Mouse (Mus musculus): ENCODE data around the gene Cacna1a. TPM values are rescaled to one million over a fixed set of nuclear protein-coding genes. Genes with fewer than 3 reads are reported as not detected.

Cacna1a gene
- total and polyA plus RNA-seq, 2 experiments from 2014 or later, result 8.6 to 31.1 TPM

- H3K4me2 ChIP-seq (ENCODE audit: low read depth), result peak overlapping the region; percentile 84; the same call in 1 of the 2 replicates
- H3K9me3 ChIP-seq (ENCODE audit: low read length), result no peaks in the 10 kb centered on the region
- ATAC-seq, result no peak
- H3K9ac ChIP-seq, result no peak overlapping the region
- no peak overlapping the region for H3K4me3 ChIP-seq (ENCODE audit: low read depth, low read length)
- peak; percentile 30 for TF ChIP-seq CTCF (IDR thresholded peaks at IDR 0.05; ENCODE audit: low read depth)
- H3K36me3 ChIP-seq (ENCODE audit: insufficient read depth), result peaks cover 7% of the 10 kb centered on the region; the same call in 1 of the 2 replicates
- H3K27ac ChIP-seq (ENCODE audit: low read depth, low read length), result no peak overlapping the region
- no peaks in the 10 kb centered on the region for H3K27me3 ChIP-seq (ENCODE audit: insufficient read depth, low read length)
- H3K4me1 ChIP-seq (ENCODE audit: insufficient read depth), result peaks cover 11% of the 10 kb centered on the region; the same call in 1 of the 2 replicates
- 36% methylated on average over 5 of the region's 5 CpGs for WGBS
- no peak for DNase-seq
Observed at GRCm38 (mm10) chr8:84417840-84418239, 29.6 kb downstream of the Cacna1a start.

- DNase-seq, result no peak
- ATAC-seq, result no peak
- Histone ChIP-seq H3K4me3 (ENCODE audit: low read depth, low read length) (no peak overlapping the region), H3K27me3 (ENCODE audit: insufficient read depth, low read length) (no peaks in the 10 kb centered on the region), H3K9me3 (ENCODE audit: low read length) (no peaks in the 10 kb centered on the region), H3K36me3 (ENCODE audit: insufficient read depth) (peaks cover 3% of the 10 kb centered on the region; the same call in 1 of the 2 replicates), H3K27ac (ENCODE audit: low read depth, low read length) (no peak overlapping the region), H3K9ac (no peak overlapping the region), H3K4me1 (ENCODE audit: insufficient read depth) (no peaks in the 10 kb centered on the region), H3K4me2 (ENCODE audit: low read depth) (no peak overlapping the region)
- no peak for TF ChIP-seq CTCF (IDR thresholded peaks at IDR 0.05; ENCODE audit: low read depth)
- WGBS, result 86% methylated on average over 3 of the region's 3 CpGs
Observed at GRCm38 (mm10) chr8:84424426-84424825, 36.2 kb downstream of the Cacna1a start.

- Histone ChIP-seq H3K9me3 (ENCODE audit: low read length) (no peaks in the 10 kb centered on the region), H3K36me3 (ENCODE audit: insufficient read depth) (peaks cover 3% of the 10 kb centered on the region; the same call in 1 of the 2 replicates), H3K27ac (ENCODE audit: low read depth, low read length) (no peak overlapping the region), H3K9ac (no peak overlapping the region), H3K4me3 (ENCODE audit: low read depth, low read length) (no peak overlapping the region), H3K4me2 (ENCODE audit: low read depth) (no peak overlapping the region), H3K4me1 (ENCODE audit: insufficient read depth) (no peaks in the 10 kb centered on the region), H3K27me3 (ENCODE audit: insufficient read depth, low read length) (no peaks in the 10 kb centered on the region)
- WGBS, result 89% methylated on average over 7 of the region's 7 CpGs
- no peak for TF ChIP-seq CTCF (IDR thresholded peaks at IDR 0.05; ENCODE audit: low read depth)
- peak; percentile 56 for ATAC-seq
- DNase-seq, result no peak
Observed at GRCm38 (mm10) chr8:84426087-84426486, 37.8 kb downstream of the Cacna1a start.

- TF ChIP-seq CTCF (IDR thresholded peaks at IDR 0.05; ENCODE audit: low read depth), result no peak
- 82% methylated on average over 8 of the region's 8 CpGs for WGBS
- ATAC-seq, result no peak
- no peaks in the 10 kb centered on the region for H3K4me1 ChIP-seq (ENCODE audit: insufficient read depth)
- H3K27me3 ChIP-seq (ENCODE audit: insufficient read depth, low read length), result no peaks in the 10 kb centered on the region
- H3K4me2 ChIP-seq (ENCODE audit: low read depth), result no peak overlapping the region
- H3K9me3 ChIP-seq (ENCODE audit: low read length), result no peaks in the 10 kb centered on the region
- H3K4me3 ChIP-seq (ENCODE audit: low read depth, low read length), result no peak overlapping the region
- no peak overlapping the region for H3K9ac ChIP-seq
- no peak overlapping the region for H3K27ac ChIP-seq (ENCODE audit: low read depth, low read length)
- peaks cover 3% of the 10 kb centered on the region; the same call in 1 of the 2 replicates for H3K36me3 ChIP-seq (ENCODE audit: insufficient read depth)
- DNase-seq, result no peak
Observed at GRCm38 (mm10) chr8:84426582-84426981, 38.3 kb downstream of the Cacna1a start.

- Histone ChIP-seq H3K4me3 (ENCODE audit: low read depth, low read length) (no peak overlapping the region), H3K27ac (ENCODE audit: low read depth, low read length) (no peak overlapping the region), H3K9me3 (ENCODE audit: low read length) (no peaks in the 10 kb centered on the region), H3K4me2 (ENCODE audit: low read depth) (no peak overlapping the region), H3K27me3 (ENCODE audit: insufficient read depth, low read length) (no peaks in the 10 kb centered on the region), H3K4me1 (ENCODE audit: insufficient read depth) (no peaks in the 10 kb centered on the region), H3K36me3 (ENCODE audit: insufficient read depth) (peaks cover 3% of the 10 kb centered on the region; the same call in 1 of the 2 replicates), H3K9ac (no peak overlapping the region)
- WGBS, result 61% methylated on average over 5 of the region's 5 CpGs
- ATAC-seq, result no peak
- no peak for DNase-seq
- no peak for TF ChIP-seq CTCF (IDR thresholded peaks at IDR 0.05; ENCODE audit: low read depth)
Observed at GRCm38 (mm10) chr8:84428034-84428433, 39.8 kb downstream of the Cacna1a start.

- Histone ChIP-seq H3K36me3 (ENCODE audit: insufficient read depth) (peaks cover 3% of the 10 kb centered on the region; the same call in 1 of the 2 replicates), H3K4me3 (ENCODE audit: low read depth, low read length) (no peak overlapping the region), H3K9me3 (ENCODE audit: low read length) (no peaks in the 10 kb centered on the region), H3K4me1 (ENCODE audit: insufficient read depth) (no peaks in the 10 kb centered on the region), H3K4me2 (ENCODE audit: low read depth) (no peak overlapping the region), H3K9ac (no peak overlapping the region), H3K27ac (ENCODE audit: low read depth, low read length) (no peak overlapping the region), H3K27me3 (ENCODE audit: insufficient read depth, low read length) (no peaks in the 10 kb centered on the region)
- DNase-seq, result no peak
- ATAC-seq, result no peak
- 24% methylated on average over 4 of the region's 4 CpGs for WGBS
- no peak for TF ChIP-seq CTCF (IDR thresholded peaks at IDR 0.05; ENCODE audit: low read depth)
Observed at GRCm38 (mm10) chr8:84429014-84429413, 40.8 kb downstream of the Cacna1a start.

DNA sequence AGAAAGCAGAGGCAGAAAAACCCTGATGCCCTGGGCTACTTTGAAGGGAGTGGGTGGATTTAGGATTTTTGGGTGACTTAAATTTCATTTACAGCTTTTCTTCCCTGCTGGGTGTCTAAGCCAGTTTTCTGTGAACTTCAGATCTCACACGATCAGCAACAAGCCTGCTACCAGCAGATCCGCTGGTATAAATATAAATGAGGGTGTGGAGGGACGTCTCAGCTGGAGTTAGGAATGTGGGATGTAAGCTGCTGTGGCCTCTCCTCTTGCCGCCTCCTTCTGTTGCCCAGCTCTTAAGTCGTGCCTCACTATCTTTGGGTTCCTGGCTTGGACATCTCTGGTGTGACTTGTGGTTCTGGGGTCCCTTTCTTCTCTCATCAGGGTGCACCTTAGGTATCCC, 41.3 kb downstream of the Cacna1a start:
- Histone ChIP-seq H3K36me3 (ENCODE audit: insufficient read depth) (peaks cover 3% of the 10 kb centered on the region; the same call in 1 of the 2 replicates), H3K4me3 (ENCODE audit: low read depth, low read length) (no peak overlapping the region), H3K27me3 (ENCODE audit: insufficient read depth, low read length) (no peaks in the 10 kb centered on the region), H3K9ac (no peak overlapping the region), H3K4me1 (ENCODE audit: insufficient read depth) (no peaks in the 10 kb centered on the region), H3K9me3 (ENCODE audit: low read length) (no peaks in the 10 kb centered on the region), H3K27ac (ENCODE audit: low read depth, low read length) (no peak overlapping the region), H3K4me2 (ENCODE audit: low read depth) (no peak overlapping the region)
- TF ChIP-seq CTCF (IDR thresholded peaks at IDR 0.05; ENCODE audit: low read depth), result no peak
- WGBS, result 37% methylated on average over 5 of the region's 5 CpGs
- ATAC-seq, result no peak
- DNase-seq, result no peak
